Mouse (Mus musculus) forebrain, embryonic 10.5 days (tissue): ENCODE data around the gene Clk3. TPM values are rescaled to one million over a fixed set of nuclear protein-coding genes. Genes with fewer than 3 reads are reported as not detected.
A peak's percentile ranks its signal among the peaks of the same experiment; 100 is the strongest.

ENCODE experiments used
- DNase-seq: peaks from one replicate; pipeline ENCODE4 v3.0.0-alpha.2; 2017; ENCODE audit warnings: low spot score; ENCODE audit errors: extremely low spot score
- H3K27ac ChIP-seq: fragments of 300-500 bp; sonication (generic); 2 replicates; pipeline ENCODE4 v1.5.1; 2016; ENCODE audit warnings: mild to moderate bottlenecking
- H3K27me3 ChIP-seq: fragments of 300-500 bp; sonication (generic); 2 replicates; pipeline ENCODE4 v1.6.1; 2016; ENCODE audit warnings: mild to moderate bottlenecking; ENCODE audit not compliant: poor library complexity, severe bottlenecking
- H3K36me3 ChIP-seq: fragments of 300-500 bp; sonication (generic); replicated peaks from 2 replicates; pipeline ENCODE4 v1.6.1; 2016; ENCODE audit warnings: mild to moderate bottlenecking, moderate library complexity
- H3K4me1 ChIP-seq: fragments of 300-500 bp; sonication (generic); 2 replicates; pipeline ENCODE4 v1.6.1; 2016
- H3K4me3 ChIP-seq: fragments of 300-500 bp; sonication (generic); 2 replicates; pipeline ENCODE4 v1.5.1; 2016; ENCODE audit warnings: mild to moderate bottlenecking, moderate library complexity
- H3K9me3 ChIP-seq: fragments of 300-500 bp; sonication (generic); 2 replicates; pipeline ENCODE4 v1.6.1; 2016; ENCODE audit warnings: mild to moderate bottlenecking, moderate library complexity
- WGBS: fragments of 180-500 bp; shearing (Covaris S2); methylation state at CpG from one replicate; pipeline ENCODE4 v1.1.7; 2016; 5-methylcytosine and 5-hydroxymethylcytosine counted together
- polyA plus RNA-seq: library from polyadenylated mRNA; unstranded; fragments of >200 nt; fragmentation: Nextera tagmentation; extraction: Ambion mirVana; gene quantifications from 2 replicates; pipeline ENCODE4 v1.2.1, GENCODE M21; 2016

Gene Clk3
- 92.5 and 95.1 TPM in 2 replicates for polyA plus RNA-seq

DNA sequence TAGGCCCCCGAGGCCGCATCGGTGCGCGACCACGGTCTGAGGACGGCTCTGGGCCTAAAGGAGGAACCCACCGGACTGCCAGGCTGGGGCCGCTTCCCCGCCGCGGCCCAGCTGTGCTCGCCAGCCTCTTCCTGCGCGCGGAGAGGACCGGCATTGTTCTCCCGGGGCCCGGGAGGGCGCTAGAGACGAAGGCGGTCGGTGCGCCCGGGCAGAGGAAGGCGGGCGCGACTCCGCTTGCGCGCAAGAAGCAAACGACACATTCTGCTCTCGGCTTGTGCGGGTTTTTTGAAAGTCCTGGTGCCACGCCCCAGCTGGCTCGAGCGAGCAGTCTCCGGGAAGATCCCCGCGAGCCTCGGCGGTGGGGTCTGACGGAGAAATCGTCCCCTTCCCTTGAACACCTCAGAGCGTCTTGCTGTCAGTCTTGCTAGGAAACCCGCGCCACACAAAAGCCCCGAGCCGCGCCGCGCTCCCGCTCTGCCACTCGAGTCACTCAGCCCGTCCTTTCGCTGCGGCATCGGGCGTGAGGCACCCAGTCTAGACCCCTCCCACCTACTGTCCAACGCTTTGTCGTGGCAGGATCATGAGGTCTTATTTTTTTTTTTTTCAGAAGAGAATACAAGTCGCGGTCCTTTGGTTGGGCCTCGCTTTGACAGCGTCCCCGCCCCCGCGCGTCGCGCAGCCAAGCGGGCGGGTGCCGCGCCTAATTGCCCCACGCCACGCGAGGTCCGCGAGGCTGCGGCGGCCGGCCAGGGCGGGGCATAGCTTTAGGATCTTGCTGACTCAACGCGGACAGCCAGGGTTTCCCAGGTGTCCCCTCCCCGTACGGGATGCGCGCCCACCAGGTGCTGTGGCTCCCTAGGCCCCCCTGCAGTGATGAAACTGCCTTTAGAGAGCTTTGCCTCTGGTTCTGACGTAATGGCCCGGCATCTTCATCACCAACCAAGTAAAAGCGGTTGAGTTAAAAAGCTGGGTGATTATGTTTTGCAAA lies at the start of gene Clk3:
TSS of gene Clk3 (minus strand) at position 497 of the 988 bp plus-strand sequence.
- no peak for DNase-seq
- WGBS: under 1% methylated on average over 93 of the region's 93 CpGs
- H3K27me3 ChIP-seq: 0 out of 2 replicates have a peak, but pooled peaks cover 7% of the 10 kb centered on the region

DNA sequence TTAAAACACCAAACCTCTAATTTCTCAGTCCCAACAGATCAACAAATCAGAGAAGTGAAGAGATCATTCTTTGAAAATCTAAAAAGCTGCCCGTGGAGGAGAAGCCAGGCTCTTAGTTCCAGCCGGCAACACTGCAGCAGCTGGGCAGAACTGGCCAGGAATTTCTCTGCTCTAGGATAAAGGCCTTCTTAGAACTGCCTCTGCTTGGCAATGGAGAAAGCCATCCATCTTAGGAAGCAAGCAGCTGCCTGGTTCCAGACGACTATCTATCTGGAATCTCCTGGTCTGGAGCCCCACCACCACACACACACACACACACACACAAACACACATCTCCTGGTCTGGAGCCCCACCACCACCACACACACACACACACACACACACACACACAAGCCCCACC lies 49.2 kb upstream of the Clk3 start:
- Histone ChIP-seq H3K4me3 (no peak overlapping the region), H3K27ac (no peak overlapping the region; the same call in 1 of the 2 replicates), H3K36me3 (peaks cover 7% of the 10 kb centered on the region), H3K4me1 (peaks cover 94% of the 10 kb centered on the region), H3K27me3 (no peaks in the 10 kb centered on the region), H3K9me3 (no peaks in the 10 kb centered on the region)
- WGBS: 42% methylated on average over 3 of the region's 3 CpGs
- DNase-seq: no peak

More for the DNA sequence above, at the start of gene Clk3:
- Histone ChIP-seq H3K27ac (peak within 1 kb of the TSS; percentile 99), H3K9me3 (no peaks in the 10 kb centered on the region), H3K4me3 (peak within 1 kb of the TSS; percentile 95), H3K4me1 (peaks cover 48% of the 10 kb centered on the region), H3K36me3 (peaks cover 13% of the 10 kb centered on the region)

DNA sequence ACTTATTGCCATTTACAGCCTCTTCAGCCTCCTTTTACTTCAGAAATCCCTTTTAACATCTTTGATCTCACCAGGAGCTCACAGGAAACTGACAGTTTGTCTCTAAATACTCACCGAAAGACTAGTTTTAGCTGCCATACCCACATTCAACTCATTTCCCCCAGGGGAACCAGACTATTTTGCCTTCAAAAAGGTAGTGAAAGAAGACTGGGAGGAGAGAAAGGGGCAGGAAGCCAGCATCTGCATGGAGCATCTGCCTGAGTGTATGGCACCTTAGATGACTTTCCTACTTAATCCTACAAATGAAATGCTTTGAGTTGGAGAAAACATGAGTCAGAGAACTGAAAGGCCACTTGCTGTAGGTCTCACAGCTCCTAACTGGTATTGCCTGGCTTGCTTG lies 48.4 kb upstream of the Clk3 start:
- Histone ChIP-seq H3K9me3 (no peaks in the 10 kb centered on the region), H3K27ac (no peak overlapping the region), H3K4me1 (peaks cover 97% of the 10 kb centered on the region), H3K27me3 (no peaks in the 10 kb centered on the region), H3K36me3 (peaks cover 15% of the 10 kb centered on the region), H3K4me3 (no peak overlapping the region)
- no peak for DNase-seq
- 17% methylated on average over 1 of the region's 1 CpGs for WGBS

DNA sequence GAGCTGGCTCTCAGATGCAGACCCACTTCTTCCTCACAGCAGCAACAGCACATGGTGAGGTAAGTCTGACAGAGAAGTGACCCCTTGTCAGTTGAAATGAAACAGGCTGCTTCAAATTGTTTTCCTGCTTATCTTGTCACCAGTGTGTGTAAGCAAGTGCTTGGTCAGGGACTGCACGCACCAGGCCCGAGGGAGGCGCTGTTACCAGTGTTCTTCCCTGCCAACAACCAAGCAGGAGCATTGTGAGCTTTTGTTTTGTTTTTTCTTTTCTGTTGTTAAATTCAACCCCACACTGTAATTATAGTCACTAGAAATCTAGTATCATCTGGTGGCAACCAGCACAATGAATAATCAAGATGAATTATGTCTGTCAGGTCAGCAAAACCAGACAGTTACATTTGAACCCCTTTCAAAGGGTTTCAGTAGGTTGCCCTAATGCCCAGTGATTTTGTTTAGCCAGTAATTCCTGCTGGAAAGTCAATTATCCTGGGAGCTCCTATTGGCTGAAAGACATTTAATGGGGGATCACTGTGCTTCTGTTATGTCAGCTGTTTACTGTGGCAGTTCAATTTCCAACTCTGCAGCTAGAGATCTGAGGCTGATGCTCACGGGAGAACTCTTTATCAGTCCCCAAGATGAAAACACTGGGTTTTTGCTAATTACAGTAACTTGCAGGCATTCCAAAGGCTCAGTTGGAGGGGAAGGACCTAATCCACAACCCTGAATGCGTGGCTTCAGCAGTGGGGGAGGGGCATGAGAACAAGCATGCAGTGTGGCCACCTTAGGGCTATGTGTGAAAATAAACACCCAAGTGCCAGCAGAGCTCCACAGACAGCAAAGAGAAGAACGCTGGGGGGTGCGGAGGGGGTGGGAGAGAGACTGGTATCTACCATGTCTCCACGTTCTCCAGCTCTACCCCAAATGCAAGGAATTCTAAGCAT lies 46.4 kb upstream of the Clk3 start:
- 39% methylated on average over 8 of the region's 8 CpGs for WGBS
- H3K4me3 ChIP-seq: 0 out of 2 replicates have a peak overlapping the region, but pooled peaks have one; percentile 12
- H3K36me3 ChIP-seq: peaks cover 30% of the 10 kb centered on the region
- H3K9me3 ChIP-seq: no peaks in the 10 kb centered on the region
- H3K4me1 ChIP-seq: peaks cover 97% of the 10 kb centered on the region
- no peaks in the 10 kb centered on the region for H3K27me3 ChIP-seq
- H3K27ac ChIP-seq: peak overlapping the region; percentile 69
- no peak for DNase-seq

DNA sequence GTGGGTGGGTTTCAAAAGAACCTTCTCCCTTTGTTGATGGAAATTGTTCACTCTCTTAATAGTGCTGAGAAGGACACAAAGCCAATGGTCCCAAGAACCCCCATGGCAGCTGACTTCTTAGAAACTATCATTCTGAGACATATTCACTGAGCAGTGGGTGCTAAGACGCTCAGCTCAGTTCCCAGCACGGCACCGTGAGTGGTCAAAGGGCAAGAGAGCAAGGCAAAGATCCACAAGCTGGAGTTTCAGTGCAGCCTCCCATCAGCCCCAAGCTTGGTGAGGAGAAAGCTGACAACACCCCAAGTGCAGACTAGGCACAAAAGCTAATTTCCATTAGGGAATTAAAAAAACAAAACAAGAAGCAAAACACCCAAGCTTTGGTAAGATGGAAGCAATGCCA lies 45.0 kb upstream of the Clk3 start:
- 89% methylated on average over 3 of the region's 3 CpGs for WGBS
- Histone ChIP-seq H3K27ac (no peak overlapping the region), H3K9me3 (no peaks in the 10 kb centered on the region), H3K4me1 (peaks cover 98% of the 10 kb centered on the region), H3K4me3 (no peak overlapping the region), H3K27me3 (no peaks in the 10 kb centered on the region), H3K36me3 (peaks cover 33% of the 10 kb centered on the region)
- no peak for DNase-seq

DNA sequence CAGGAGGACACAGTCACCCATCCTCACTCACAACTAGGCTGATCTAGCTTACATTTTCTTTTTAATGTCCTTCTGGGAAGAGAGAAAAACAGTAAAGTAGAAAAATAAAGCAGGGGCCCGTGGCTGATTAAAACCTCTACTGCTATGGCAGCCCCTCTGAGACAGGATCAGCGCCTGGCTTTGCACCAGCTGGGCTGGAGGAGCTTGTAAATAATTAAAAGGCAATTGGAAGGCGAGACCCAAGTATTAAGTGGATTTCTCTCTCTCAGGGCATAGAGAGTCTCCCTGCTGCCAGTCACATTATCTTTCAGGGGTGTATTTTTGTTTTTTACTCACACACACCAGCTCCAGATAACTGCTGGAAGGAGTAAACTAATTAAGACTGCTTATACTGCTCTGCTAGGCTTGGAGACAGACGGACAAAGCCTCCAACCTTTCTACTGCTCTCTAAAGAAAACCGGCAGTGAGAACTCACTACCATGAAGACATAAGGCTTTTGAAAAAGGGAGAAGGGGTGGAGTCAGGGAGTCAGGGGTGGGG lies 43.2 kb upstream of the Clk3 start:
- 42% methylated on average over 5 of the region's 5 CpGs for WGBS
- H3K27me3 ChIP-seq: no peaks in the 10 kb centered on the region
- H3K4me3 ChIP-seq: no peak overlapping the region
- peaks cover 94% of the 10 kb centered on the region for H3K4me1 ChIP-seq
- no peaks in the 10 kb centered on the region for H3K9me3 ChIP-seq
- H3K27ac ChIP-seq: peak overlapping the region; percentile 69
- peaks cover 36% of the 10 kb centered on the region for H3K36me3 ChIP-seq
- DNase-seq: no peak

DNA sequence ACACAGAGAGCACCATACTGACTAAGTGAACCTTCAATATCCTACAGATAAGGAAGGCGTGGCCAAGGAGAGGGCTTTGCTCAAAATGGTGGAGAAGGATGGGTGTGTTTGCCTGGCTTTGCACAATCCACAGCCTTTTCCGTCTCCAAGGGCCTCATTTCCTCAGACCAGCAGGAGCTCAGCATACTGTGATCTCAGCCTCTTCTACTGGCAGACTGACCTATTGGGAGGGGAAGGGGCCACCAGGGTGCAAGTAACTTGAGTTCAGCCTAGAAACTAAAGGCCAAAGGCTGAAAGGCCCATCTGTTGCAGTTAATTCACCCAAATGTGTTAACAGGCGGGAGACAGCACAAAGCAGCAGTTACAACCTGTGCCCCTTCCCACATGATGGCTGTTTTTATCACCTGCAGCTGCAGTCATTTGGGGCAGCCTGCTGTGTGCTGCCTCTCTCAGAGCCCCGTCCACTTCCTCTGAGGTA lies 41.6 kb upstream of the Clk3 start:
- Histone ChIP-seq H3K9me3 (no peaks in the 10 kb centered on the region), H3K4me3 (no peak overlapping the region), H3K27ac (0 out of 2 replicates have a peak overlapping the region, but pooled peaks have one; percentile 48), H3K4me1 (peaks cover 92% of the 10 kb centered on the region), H3K27me3 (no peaks in the 10 kb centered on the region), H3K36me3 (peaks cover 42% of the 10 kb centered on the region)
- no peak for DNase-seq
- 67% methylated on average over 4 of the region's 4 CpGs for WGBS

DNA sequence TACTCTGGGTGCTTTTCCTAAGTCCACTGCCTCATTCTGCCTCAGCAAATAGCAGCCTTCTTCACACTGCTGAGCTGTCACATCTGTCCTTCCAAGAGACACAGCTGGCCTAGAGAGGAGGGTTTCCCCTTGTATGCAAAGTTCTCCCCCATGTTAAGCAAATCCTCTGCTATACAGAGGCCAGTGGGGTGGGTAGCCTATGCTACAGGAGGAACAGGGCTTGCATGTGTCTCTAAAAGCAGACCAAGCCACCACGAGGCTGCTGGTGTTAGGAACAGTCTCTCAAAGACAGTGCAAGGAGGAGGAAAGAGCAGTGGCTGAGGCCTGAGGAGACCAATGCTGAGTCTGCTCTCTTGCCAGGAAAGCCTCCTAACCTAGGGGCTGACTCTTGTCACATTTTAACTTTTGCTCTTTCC lies 40.4 kb upstream of the Clk3 start:
- peaks cover 53% of the 10 kb centered on the region for H3K36me3 ChIP-seq
- peak overlapping the region; percentile 4; the same call in 1 of the 2 replicates for H3K27ac ChIP-seq
- H3K4me1 ChIP-seq: peaks cover 80% of the 10 kb centered on the region
- WGBS: 60% methylated on average over 1 of the region's 1 CpGs
- no peak for DNase-seq
- H3K9me3 ChIP-seq: no peaks in the 10 kb centered on the region
- H3K27me3 ChIP-seq: no peaks in the 10 kb centered on the region
- H3K4me3 ChIP-seq: no peak overlapping the region

DNA sequence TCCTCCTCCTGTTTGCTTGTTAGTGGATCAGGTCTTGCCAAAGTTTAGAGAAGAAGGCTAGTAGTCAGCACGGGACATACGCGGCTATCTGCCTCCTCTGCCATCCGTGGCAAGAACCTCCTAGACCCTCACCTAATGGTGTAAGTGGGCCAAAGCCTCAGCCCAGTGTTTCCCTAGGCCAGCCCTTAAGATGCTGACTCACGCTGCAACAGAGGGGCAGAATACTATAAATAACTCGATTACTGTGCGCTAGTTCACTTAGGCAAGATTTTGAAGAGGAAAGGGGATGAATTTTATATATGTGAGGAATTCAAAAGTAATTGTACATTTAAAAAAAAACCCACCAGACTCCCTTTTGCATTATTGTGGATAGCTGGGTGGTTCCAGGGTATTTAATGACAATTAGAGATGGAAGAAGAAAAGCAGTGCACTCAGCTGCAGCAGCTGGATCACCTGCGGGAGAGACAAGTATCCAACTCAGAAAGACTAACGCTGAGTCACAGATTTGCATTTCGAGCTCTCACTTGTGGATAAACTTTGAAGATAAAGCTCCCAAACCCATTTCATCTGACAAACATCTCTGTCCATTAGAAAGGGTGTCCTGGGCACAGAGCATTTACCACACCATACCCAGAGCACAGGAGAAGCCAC lies 39.6 kb upstream of the Clk3 start:
- peaks cover 78% of the 10 kb centered on the region for H3K4me1 ChIP-seq
- no peaks in the 10 kb centered on the region for H3K9me3 ChIP-seq
- WGBS: 84% methylated on average over 10 of the region's 10 CpGs
- H3K36me3 ChIP-seq: peaks cover 56% of the 10 kb centered on the region
- H3K27me3 ChIP-seq: no peaks in the 10 kb centered on the region
- H3K4me3 ChIP-seq: no peak overlapping the region
- H3K27ac ChIP-seq: no peak overlapping the region
- DNase-seq: no peak

DNA sequence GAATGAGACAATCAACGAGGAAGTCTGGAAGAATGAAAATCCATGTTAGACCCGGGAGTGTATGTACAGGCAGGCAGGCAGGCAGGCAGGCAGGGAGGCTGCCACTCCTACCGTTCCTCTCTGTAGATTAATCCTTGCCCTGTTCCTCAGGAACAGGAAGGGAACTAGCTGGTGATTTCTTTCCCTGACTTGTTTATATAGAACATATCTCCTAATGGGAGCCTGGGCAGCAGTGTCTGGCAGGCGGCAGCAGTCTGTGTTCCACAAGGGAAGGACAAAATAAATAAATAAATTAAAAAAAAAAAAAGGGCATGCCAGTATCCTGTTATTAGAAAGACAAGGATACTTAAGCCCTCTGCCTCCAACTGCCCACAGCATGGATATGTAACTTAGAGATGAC lies 38.2 kb upstream of the Clk3 start:
- H3K4me3 ChIP-seq: no peak overlapping the region
- no peaks in the 10 kb centered on the region for H3K27me3 ChIP-seq
- DNase-seq: no peak
- WGBS: 43% methylated on average over 4 of the region's 4 CpGs
- peak overlapping the region; percentile 69 for H3K27ac ChIP-seq
- peaks cover 78% of the 10 kb centered on the region for H3K4me1 ChIP-seq
- H3K9me3 ChIP-seq: no peaks in the 10 kb centered on the region
- peaks cover 52% of the 10 kb centered on the region for H3K36me3 ChIP-seq

DNA sequence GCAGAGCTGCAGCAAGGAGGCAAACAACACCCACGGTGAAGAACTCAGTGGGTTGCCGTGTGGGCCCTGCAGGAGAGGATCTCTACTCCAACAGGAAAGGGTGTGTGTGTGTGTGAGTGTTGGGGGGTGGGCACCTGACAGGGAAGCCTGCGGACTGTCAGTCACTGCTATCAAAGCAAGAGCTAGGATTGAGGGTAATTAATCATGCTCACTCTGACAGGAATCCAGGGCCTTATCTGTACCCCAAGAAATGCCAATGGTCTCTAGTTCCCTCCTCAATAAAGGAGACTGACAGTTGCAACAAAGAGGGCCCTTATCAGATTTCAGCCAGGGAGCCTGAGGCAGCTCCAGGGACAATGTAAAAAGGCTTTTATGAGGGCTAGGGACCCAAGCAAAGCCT lies 37.4 kb upstream of the Clk3 start:
- peaks cover 48% of the 10 kb centered on the region for H3K36me3 ChIP-seq
- no peak for DNase-seq
- H3K9me3 ChIP-seq: no peaks in the 10 kb centered on the region
- H3K27ac ChIP-seq: peak overlapping the region; percentile 69
- 33% methylated on average over 3 of the region's 3 CpGs for WGBS
- peaks cover 78% of the 10 kb centered on the region for H3K4me1 ChIP-seq
- no peaks in the 10 kb centered on the region for H3K27me3 ChIP-seq
- H3K4me3 ChIP-seq: no peak overlapping the region
